Mouse (Mus musculus): ENCODE measurements at regions not wholly inside any gene's neighbourhood (a gene's known extent, or its start where the extent isn't known, plus 50 kb on each side); places are given as distances from the start of the nearest gene placed in this dataset.

GRCm38 (mm10) chr4:72060605-72061352 lies 139.9 kb downstream of the Tle1 start:
- Histone ChIP-seq H3K4me1 (no peaks in the 10 kb centered on the region), H3K9me3 (replicated peaks) (no peaks in the 10 kb centered on the region), H3K27me3 (no peaks in the 10 kb centered on the region), H3K4me2 (no peak overlapping the region), H3K27ac (no peak overlapping the region), H3K4me3 (no peak overlapping the region), H3K9ac (no peak overlapping the region), H3K36me3 (ENCODE audit: poor library complexity, severe bottlenecking) (no peaks in the 10 kb centered on the region)
- no peak for ATAC-seq
- 85% methylated on average over 6 of the region's 6 CpGs for WGBS

- ATAC-seq, result peak; percentile 70; the same call in 1 of the 2 replicates
- Histone ChIP-seq H3K9ac (no peak overlapping the region), H3K4me2 (no peak overlapping the region), H3K4me3 (no peak overlapping the region), H3K9me3 (replicated peaks) (no peaks in the 10 kb centered on the region), H3K27me3 (no peaks in the 10 kb centered on the region), H3K4me1 (peaks cover 11% of the 10 kb centered on the region), H3K27ac (no peak overlapping the region), H3K36me3 (ENCODE audit: poor library complexity, severe bottlenecking) (no peaks in the 10 kb centered on the region)
- WGBS, result 2% methylated on average over 6 of the region's 6 CpGs
Measured at GRCm38 (mm10) chr4:72049638-72050454, 150.9 kb downstream of the Tle1 start.

- Histone ChIP-seq H3K4me2 (no peak overlapping the region), H3K9ac (no peak overlapping the region), H3K4me1 (no peaks in the 10 kb centered on the region), H3K36me3 (ENCODE audit: poor library complexity, severe bottlenecking) (no peaks in the 10 kb centered on the region), H3K27ac (no peak overlapping the region), H3K4me3 (no peak overlapping the region), H3K9me3 (replicated peaks) (no peaks in the 10 kb centered on the region), H3K27me3 (no peaks in the 10 kb centered on the region)
- no peak for ATAC-seq
- WGBS, result 85% methylated on average over 2 of the region's 2 CpGs
Measured at GRCm38 (mm10) chr4:72022152-72022551, 178.6 kb downstream of the Tle1 start.

DNA sequence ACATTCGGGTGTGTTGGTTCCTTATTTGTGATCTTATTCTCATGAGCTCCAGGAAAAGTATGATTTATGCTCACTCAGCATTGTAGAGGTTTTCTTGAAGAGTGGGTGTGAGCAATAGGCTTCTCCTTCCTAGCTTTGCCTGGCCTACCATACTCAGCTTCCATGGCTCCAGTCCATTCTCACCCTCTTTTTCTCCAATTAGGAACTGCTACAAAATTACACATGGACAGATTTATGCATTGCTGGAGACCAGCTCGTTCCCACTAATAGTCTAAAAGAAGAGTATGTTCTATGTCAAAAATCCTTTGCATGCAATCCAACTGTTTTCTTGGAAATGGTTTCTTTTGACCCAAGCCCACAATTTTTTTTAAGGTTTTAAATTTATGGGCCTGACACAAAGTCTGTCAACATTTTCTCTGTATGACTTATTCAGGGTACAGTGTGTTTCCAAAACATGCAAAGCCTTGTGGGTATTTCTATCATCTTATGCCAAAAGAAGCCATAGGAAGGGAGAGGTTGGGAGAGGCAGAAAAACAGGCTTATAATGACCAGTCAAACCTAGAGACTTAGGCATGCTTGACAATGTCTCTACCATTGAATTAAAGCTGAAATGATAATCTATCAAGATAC lies 186.4 kb downstream of the Tle1 start:
- no peak for ATAC-seq
- Histone ChIP-seq H3K27me3 (no peaks in the 10 kb centered on the region), H3K9me3 (replicated peaks) (no peaks in the 10 kb centered on the region), H3K36me3 (ENCODE audit: poor library complexity, severe bottlenecking) (no peaks in the 10 kb centered on the region), H3K27ac (no peak overlapping the region), H3K4me3 (no peak overlapping the region), H3K9ac (no peak overlapping the region), H3K4me2 (no peak overlapping the region), H3K4me1 (no peaks in the 10 kb centered on the region)
- WGBS, result 82% methylated on average over 2 of the region's 2 CpGs

DNA sequence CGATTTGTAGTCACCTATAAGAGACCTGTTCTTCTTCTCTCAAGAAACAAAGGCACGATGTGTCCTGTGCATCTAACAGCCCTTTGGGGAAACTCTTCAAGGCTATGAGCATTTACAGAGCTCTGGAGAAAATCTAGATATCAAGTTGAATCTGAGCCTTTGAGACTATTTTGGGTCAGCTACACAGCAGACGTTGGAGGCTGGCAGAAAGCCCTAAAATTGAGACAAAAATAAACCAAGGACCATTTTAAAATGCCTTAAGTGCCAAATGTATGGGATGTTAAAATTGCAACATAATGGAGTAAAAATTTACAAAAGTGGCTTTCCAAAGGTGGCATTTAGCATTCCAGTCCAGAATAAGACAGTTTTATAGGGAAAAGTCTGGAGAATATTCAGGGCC lies 187.1 kb downstream of the Tle1 start:
- no peak for ATAC-seq
- WGBS, result 95% methylated on average over 3 of the region's 3 CpGs

DNA sequence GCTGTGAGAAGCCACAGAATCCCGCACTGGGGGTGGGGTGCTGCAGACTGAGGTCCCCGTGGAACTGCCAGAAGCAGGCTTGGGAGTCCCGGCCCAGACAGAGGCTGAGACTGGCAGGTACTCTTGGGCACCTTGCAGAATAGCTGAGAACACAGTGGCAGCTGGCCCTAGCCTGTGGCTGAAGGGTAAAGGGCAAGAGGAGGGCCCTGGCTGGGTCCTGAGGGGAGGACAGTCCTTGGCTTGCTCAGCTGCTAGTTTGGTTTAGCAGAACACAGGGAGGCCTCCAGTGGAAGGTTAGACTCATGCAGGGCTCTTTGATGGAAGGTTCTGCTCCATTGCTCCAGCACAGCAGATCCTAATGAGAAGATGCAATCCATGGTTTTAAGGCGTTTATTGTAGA lies 190.4 kb downstream of the Tle1 start:
- no peaks in the 10 kb centered on the region for H3K4me1 ChIP-seq
- no peak overlapping the region for H3K9ac ChIP-seq
- H3K4me3 ChIP-seq, result no peak overlapping the region
- H3K27me3 ChIP-seq, result no peaks in the 10 kb centered on the region
- no peak overlapping the region for H3K27ac ChIP-seq
- H3K4me2 ChIP-seq, result no peak overlapping the region
- WGBS, result 84% methylated on average over 4 of the region's 4 CpGs
- H3K9me3 ChIP-seq (replicated peaks), result peaks cover 4% of the 10 kb centered on the region; the same call in 1 of the 2 replicates
- no peaks in the 10 kb centered on the region for H3K36me3 ChIP-seq (ENCODE audit: poor library complexity, severe bottlenecking)
- no peak for ATAC-seq

More for the DNA sequence above, 187.1 kb downstream of the Tle1 start:
- Histone ChIP-seq H3K27me3 (no peaks in the 10 kb centered on the region), H3K4me2 (no peak overlapping the region), H3K36me3 (ENCODE audit: poor library complexity, severe bottlenecking) (no peaks in the 10 kb centered on the region), H3K9me3 (replicated peaks) (peaks cover 2% of the 10 kb centered on the region; the same call in 1 of the 2 replicates), H3K4me1 (no peaks in the 10 kb centered on the region), H3K27ac (no peak overlapping the region), H3K9ac (no peak overlapping the region), H3K4me3 (no peak overlapping the region)

- Histone ChIP-seq H3K27me3 (no peaks in the 10 kb centered on the region), H3K4me2 (no peak overlapping the region)
Measured at GRCm38 (mm10) chr4:72005926-72006325, 194.8 kb downstream of the Tle1 start.

GRCm38 (mm10) chr4:72001221-72001875 lies 199.4 kb downstream of the Tle1 start:
- no peaks in the 10 kb centered on the region for H3K27me3 ChIP-seq
- ATAC-seq, result no peak
- no peaks in the 10 kb centered on the region for H3K36me3 ChIP-seq (ENCODE audit: poor library complexity, severe bottlenecking)
- no peak overlapping the region for H3K4me3 ChIP-seq
- H3K9me3 ChIP-seq (replicated peaks), result 0 out of 2 replicates have a peak, but pooled peaks cover 7% of the 10 kb centered on the region
- 73% methylated on average over 2 of the region's 2 CpGs for WGBS
- no peak overlapping the region for H3K27ac ChIP-seq
- no peak overlapping the region for H3K4me2 ChIP-seq
- no peaks in the 10 kb centered on the region for H3K4me1 ChIP-seq
- no peak overlapping the region for H3K9ac ChIP-seq

More at GRCm38 (mm10) chr4:72005926-72006325, 194.8 kb downstream of the Tle1 start:
- Histone ChIP-seq H3K9me3 (replicated peaks) (peaks cover 11% of the 10 kb centered on the region; the same call in 1 of the 2 replicates), H3K4me1 (no peaks in the 10 kb centered on the region), H3K9ac (no peak overlapping the region), H3K27ac (no peak overlapping the region), H3K36me3 (ENCODE audit: poor library complexity, severe bottlenecking) (no peaks in the 10 kb centered on the region), H3K4me3 (no peak overlapping the region)
- ATAC-seq, result no peak

DNA sequence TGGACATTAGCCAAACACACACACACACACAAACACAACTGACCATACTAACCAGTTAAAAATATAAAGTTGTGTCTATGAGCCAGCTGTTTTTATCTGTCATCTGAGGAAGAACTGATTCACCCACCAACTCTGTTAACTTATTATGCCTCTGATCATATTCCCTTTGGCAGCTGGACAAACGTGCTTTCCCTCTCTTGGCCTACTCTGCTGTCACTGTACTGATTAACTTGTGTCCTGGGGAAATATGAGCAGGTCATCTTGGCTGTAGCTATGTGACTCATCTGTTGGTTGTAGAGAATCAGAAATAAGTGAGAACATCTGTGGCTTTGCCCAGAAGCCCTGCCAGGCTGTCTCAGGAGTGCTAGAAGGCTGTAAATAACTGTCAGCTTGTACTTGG lies 210.9 kb upstream of the Gm11232 start:
- no peak overlapping the region for H3K4me2 ChIP-seq
- no peaks in the 10 kb centered on the region for H3K27me3 ChIP-seq
- H3K9ac ChIP-seq, result no peak overlapping the region
- no peaks in the 10 kb centered on the region for H3K36me3 ChIP-seq (ENCODE audit: poor library complexity, severe bottlenecking)
- H3K4me1 ChIP-seq, result no peaks in the 10 kb centered on the region
- no peak for ATAC-seq
- WGBS, result 85% methylated on average over 1 of the region's 1 CpGs
- no peak overlapping the region for H3K27ac ChIP-seq
- H3K9me3 ChIP-seq (replicated peaks), result no peaks in the 10 kb centered on the region
- no peak overlapping the region for H3K4me3 ChIP-seq

DNA sequence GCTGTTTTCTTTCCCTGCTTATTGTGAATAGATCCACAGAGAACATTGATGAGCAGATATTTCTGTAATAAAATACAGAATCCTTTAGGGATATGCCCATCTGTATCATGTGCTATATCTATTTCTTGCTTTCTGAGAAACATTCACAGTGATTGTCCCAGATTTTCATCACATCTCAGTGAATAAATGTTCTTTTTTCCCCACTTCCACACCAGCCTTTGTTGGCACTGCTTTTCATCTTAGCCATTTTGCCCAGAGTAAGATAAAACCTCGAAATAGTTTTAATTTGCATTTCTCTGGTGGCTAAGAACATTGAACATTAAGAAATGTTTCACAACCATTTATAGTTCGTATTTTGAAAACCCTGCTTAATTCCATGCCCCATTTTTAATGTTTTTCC lies 195.7 kb upstream of the Gm11232 start:
- H3K4me2 ChIP-seq, result no peak overlapping the region
- no peak overlapping the region for H3K9ac ChIP-seq
- 80% methylated on average over 2 of the region's 2 CpGs for WGBS
- no peak for ATAC-seq
- no peaks in the 10 kb centered on the region for H3K36me3 ChIP-seq (ENCODE audit: poor library complexity, severe bottlenecking)
- H3K9me3 ChIP-seq (replicated peaks), result no peaks in the 10 kb centered on the region
- no peaks in the 10 kb centered on the region for H3K27me3 ChIP-seq
- no peak overlapping the region for H3K4me3 ChIP-seq
- H3K4me1 ChIP-seq, result no peaks in the 10 kb centered on the region
- no peak overlapping the region for H3K27ac ChIP-seq

GRCm38 (mm10) chr4:71933240-71933986 lies 175.6 kb upstream of the Gm11232 start:
- ATAC-seq, result peak; percentile 95
- no peak overlapping the region for H3K4me3 ChIP-seq
- H3K4me2 ChIP-seq, result no peak overlapping the region
- H3K27ac ChIP-seq, result no peak overlapping the region
- H3K27me3 ChIP-seq, result no peaks in the 10 kb centered on the region
- no peaks in the 10 kb centered on the region for H3K36me3 ChIP-seq (ENCODE audit: poor library complexity, severe bottlenecking)
- 21% methylated on average over 2 of the region's 2 CpGs for WGBS
- H3K9me3 ChIP-seq (replicated peaks), result no peaks in the 10 kb centered on the region
- no peak overlapping the region for H3K9ac ChIP-seq
- H3K4me1 ChIP-seq, result peaks cover 11% of the 10 kb centered on the region; the same call in 1 of the 2 replicates

Data from forebrain, embryonic 13.5 days (tissue).